Mouse (Mus musculus) adrenal gland (tissue): ENCODE measurements around the gene Olfr1040.
"Not testable (repeated sequence)": the region's sequence is repeated elsewhere in the genome, so short reads cannot be mapped to it uniquely, and the experiment has no call there.

Experiments used
- intact Hi-C: fragments of 180-260 bp; cut with DNase I; formaldehyde crosslinking; loops from one replicate; pipeline ENCODE4 v1.15.1; 2025
- long read RNA-seq, 2 experiments: library from polyadenylated mRNA; unstranded; transcript quantifications; one replicate each; pipeline ENCODE4 v2.0.0; 2020; ENCODE audit warnings: borderline replicate concordance in 1 of 2; ENCODE audit not compliant: insufficient replicate concordance in 1 of 2

The Olfr1040 gene
- long read RNA-seq, experiment 1, result 0 reads
- long read RNA-seq, experiment 2, result 0 reads

- intact Hi-C loops, result no loop called here
Measured at GRCm38 (mm10) chr2:86146632-86147031, at the start of gene Olfr1040. Gene Olfr1040 (minus strand): TSS chr2:86146732.

- intact Hi-C loops, result no loop called here
Measured at GRCm38 (mm10) chr2:86195863-86196262, 49.3 kb upstream of the Olfr1040 start.

- intact Hi-C loops, result no loop called here
Measured at GRCm38 (mm10) chr2:86185583-86185982, 39.1 kb upstream of the Olfr1040 start, which contains the start of gene Olfr52. Gene Olfr52 (minus strand): TSS chr2:86185683.

- intact Hi-C loops, result no loop called here
Measured at GRCm38 (mm10) chr2:86179950-86180349, 33.4 kb upstream of the Olfr1040 start.

GRCm38 (mm10) chr2:86177720-86178119 lies 31.2 kb upstream of the Olfr1040 start, which contains the start of gene Olfr1044:
Gene Olfr1044 (minus strand): TSS chr2:86177820.
- intact Hi-C loops, result no loop called here

GRCm38 (mm10) chr2:86175422-86175821 lies 28.9 kb upstream of the Olfr1040 start:
- intact Hi-C loops, result not testable (repeated sequence)

- intact Hi-C loops, result no loop called here
Measured at GRCm38 (mm10) chr2:86167422-86167821, 20.9 kb upstream of the Olfr1040 start, which contains the start of gene Olfr1043. Gene Olfr1043 (minus strand): TSS chr2:86167522.

GRCm38 (mm10) chr2:86161738-86162137 lies 15.2 kb upstream of the Olfr1040 start, which contains the start of gene Olfr1042:
Gene Olfr1042 (minus strand): TSS chr2:86161838.
- intact Hi-C loops, result no loop called here

- intact Hi-C loops, result no loop called here
Measured at GRCm38 (mm10) chr2:86135828-86136227, 10.7 kb downstream of the Olfr1040 start, which contains the start of gene Olfr1039. Gene Olfr1039 (minus strand): TSS chr2:86135928.
